Mouse (Mus musculus) forebrain, embryonic 13.5 days (tissue): ENCODE data around the gene Gpx3. TPM values are rescaled to one million over a fixed set of nuclear protein-coding genes. Genes with fewer than 3 reads are reported as not detected.
"Not testable (repeated sequence)": the region's sequence is repeated elsewhere in the genome, so short reads cannot be mapped to it uniquely, and the experiment has no call there.

Source experiments
- ATAC-seq: fragments of 200-750 bp; cut with Nextera tagmentation; 2 replicates; pipeline ENCODE4 v1.8.0; 2017
- H3K27ac ChIP-seq: fragments of 300-500 bp; sonication (generic); 2 replicates; pipeline ENCODE4 v1.5.1; 2015; ENCODE audit warnings: inconsistent platforms, mild to moderate bottlenecking, moderate library complexity
- H3K27me3 ChIP-seq: fragments of 300-500 bp; sonication (generic); 2 replicates; pipeline ENCODE4 v1.6.1; 2015; ENCODE audit warnings: mild to moderate bottlenecking, inconsistent platforms
- H3K36me3 ChIP-seq: fragments of 300-500 bp; sonication (generic); 2 replicates; pipeline ENCODE4 v1.6.1; 2015; ENCODE audit warnings: mild to moderate bottlenecking, inconsistent platforms; ENCODE audit not compliant: poor library complexity, severe bottlenecking
- H3K4me1 ChIP-seq: fragments of 300-500 bp; sonication (generic); 2 replicates; pipeline ENCODE4 v1.6.1; 2015; ENCODE audit warnings: inconsistent platforms
- H3K4me2 ChIP-seq: fragments of 300-500 bp; sonication (generic); 2 replicates; pipeline ENCODE4 v1.6.1; 2015; ENCODE audit warnings: inconsistent platforms, mild to moderate bottlenecking, moderate library complexity
- H3K4me3 ChIP-seq: fragments of 300-500 bp; sonication (generic); 2 replicates; pipeline ENCODE4 v1.5.1; 2015; ENCODE audit warnings: mild to moderate bottlenecking, inconsistent platforms
- H3K9ac ChIP-seq: fragments of 300-500 bp; sonication (generic); 2 replicates; pipeline ENCODE4 v1.6.1; 2015; ENCODE audit warnings: mild to moderate bottlenecking, inconsistent platforms
- H3K9me3 ChIP-seq: fragments of 300-500 bp; sonication (generic); replicated peaks from 2 replicates; pipeline ENCODE4 v1.6.1; 2016; ENCODE audit warnings: inconsistent platforms
- WGBS: fragments of 180-500 bp; shearing (Covaris S2); methylation state at CpG from one replicate; pipeline ENCODE4 v1.1.7; 2015; 5-methylcytosine and 5-hydroxymethylcytosine counted together
- polyA plus RNA-seq: library from polyadenylated mRNA; unstranded; fragments of >200 nt; fragmentation: Nextera tagmentation; extraction: Ambion mirVana; gene quantifications from 2 replicates; pipeline ENCODE4 v1.2.1, GENCODE M21; 2015

Gene Gpx3
- polyA plus RNA-seq, 1 experiment from 2014 or later = 17.9 TPM

DNA sequence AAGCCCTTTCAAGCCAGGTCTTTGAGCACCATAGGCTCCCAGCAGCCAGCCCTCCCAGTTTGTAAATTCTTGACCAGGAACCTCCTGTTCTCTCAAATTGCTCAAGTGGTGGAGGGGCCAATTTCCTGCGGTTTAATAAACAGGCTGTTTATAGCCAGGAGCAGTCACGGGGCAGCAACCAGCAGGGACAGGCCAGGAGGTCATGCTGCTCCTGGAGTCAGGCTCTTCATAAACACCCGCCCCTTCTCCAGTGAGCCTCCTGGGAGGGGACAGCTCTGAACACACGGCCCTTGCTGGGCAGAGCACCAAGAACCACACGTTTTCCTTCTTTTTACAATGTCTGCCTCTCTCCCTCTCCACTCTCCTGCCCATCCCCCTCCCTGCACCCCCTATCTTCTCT is 17.3 kb upstream of the Gpx3 start:
- no peaks in the 10 kb centered on the region for H3K9me3 ChIP-seq
- no peak for ATAC-seq
- no peaks in the 10 kb centered on the region for H3K36me3 ChIP-seq
- no peak overlapping the region for H3K4me3 ChIP-seq
- no peak overlapping the region for H3K9ac ChIP-seq
- H3K4me1 ChIP-seq = no peaks in the 10 kb centered on the region
- no peak overlapping the region for H3K4me2 ChIP-seq
- no peak overlapping the region for H3K27ac ChIP-seq
- H3K27me3 ChIP-seq = no peaks in the 10 kb centered on the region
- 37% methylated on average over 5 of the region's 5 CpGs for WGBS

DNA sequence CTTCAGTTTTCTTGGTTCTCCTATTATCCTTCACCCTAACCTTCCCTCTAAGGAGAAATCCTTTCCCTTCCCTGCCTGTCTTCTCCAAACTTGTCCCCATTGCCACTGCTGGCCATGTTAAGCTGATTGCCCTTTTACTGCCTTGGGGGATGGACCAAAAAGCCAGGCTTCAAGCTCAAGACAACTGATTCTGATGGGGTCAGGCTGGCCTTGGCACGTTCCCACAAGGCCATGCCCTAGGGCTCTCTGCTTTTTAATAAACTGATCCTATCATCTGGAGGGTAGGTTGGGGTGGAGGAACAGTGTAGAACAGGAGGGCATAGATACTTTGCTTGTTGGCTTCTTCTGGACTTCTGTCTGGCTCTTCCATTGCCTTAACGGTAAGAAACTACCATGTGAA is 16.8 kb upstream of the Gpx3 start:
- no peaks in the 10 kb centered on the region for H3K9me3 ChIP-seq
- no peaks in the 10 kb centered on the region for H3K4me1 ChIP-seq
- no peaks in the 10 kb centered on the region for H3K36me3 ChIP-seq
- H3K27ac ChIP-seq = no peak overlapping the region
- no peak overlapping the region for H3K4me2 ChIP-seq
- no peak for ATAC-seq
- 89% methylated on average over 2 of the region's 2 CpGs for WGBS
- H3K27me3 ChIP-seq = no peaks in the 10 kb centered on the region
- no peak overlapping the region for H3K9ac ChIP-seq
- no peak overlapping the region for H3K4me3 ChIP-seq

GRCm38 (mm10) chr11:54887927-54888326 is 14.3 kb upstream of the Gpx3 start:
- H3K9ac ChIP-seq = no peak overlapping the region
- no peak overlapping the region for H3K4me3 ChIP-seq
- no peaks in the 10 kb centered on the region for H3K36me3 ChIP-seq
- ATAC-seq = no peak
- H3K27ac ChIP-seq = no peak overlapping the region
- H3K9me3 ChIP-seq = no peaks in the 10 kb centered on the region
- WGBS = 91% methylated on average over 6 of the region's 6 CpGs
- no peaks in the 10 kb centered on the region for H3K4me1 ChIP-seq
- H3K4me2 ChIP-seq = no peak overlapping the region
- no peaks in the 10 kb centered on the region for H3K27me3 ChIP-seq

GRCm38 (mm10) chr11:54891341-54891740 is 10.9 kb upstream of the Gpx3 start:
- 84% methylated on average over 5 of the region's 5 CpGs for WGBS
- H3K27me3 ChIP-seq = no peaks in the 10 kb centered on the region

DNA sequence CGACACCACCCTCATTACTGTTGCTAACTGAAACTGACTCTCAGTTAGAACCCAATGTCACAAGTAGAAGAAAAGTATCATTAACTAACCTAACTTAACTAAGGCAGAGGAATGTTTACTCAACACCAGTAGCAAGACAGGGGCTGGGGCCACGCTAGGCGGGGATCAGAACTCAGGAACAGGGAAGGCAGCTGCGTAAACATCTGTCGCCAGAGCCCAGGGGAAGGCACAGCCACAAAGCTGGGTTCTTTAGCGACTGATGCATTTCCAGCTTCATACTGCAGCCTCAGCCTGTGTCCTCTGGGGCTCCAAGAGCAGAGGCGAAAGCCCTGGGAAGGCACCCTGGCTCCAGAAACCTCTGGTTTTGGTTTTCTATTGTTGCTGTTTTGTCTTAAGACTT is 10.2 kb upstream of the Gpx3 start:
- no peak overlapping the region for H3K27ac ChIP-seq
- 63% methylated on average over 7 of the region's 7 CpGs for WGBS
- H3K4me2 ChIP-seq = no peak overlapping the region
- H3K9me3 ChIP-seq = no peaks in the 10 kb centered on the region
- no peak overlapping the region for H3K4me3 ChIP-seq
- ATAC-seq = no peak
- no peaks in the 10 kb centered on the region for H3K27me3 ChIP-seq
- H3K36me3 ChIP-seq = no peaks in the 10 kb centered on the region
- H3K4me1 ChIP-seq = no peaks in the 10 kb centered on the region
- H3K9ac ChIP-seq = no peak overlapping the region

More at GRCm38 (mm10) chr11:54891341-54891740, 10.9 kb upstream of the Gpx3 start:
- Histone ChIP-seq H3K36me3 (no peaks in the 10 kb centered on the region), H3K4me2 (no peak overlapping the region), H3K4me1 (no peaks in the 10 kb centered on the region), H3K9ac (no peak overlapping the region), H3K27ac (no peak overlapping the region), H3K4me3 (no peak overlapping the region), H3K9me3 (no peaks in the 10 kb centered on the region)
- no peak for ATAC-seq

GRCm38 (mm10) chr11:54894589-54894988 is 7.7 kb upstream of the Gpx3 start:
- Histone ChIP-seq H3K27ac (no peak overlapping the region), H3K4me1 (no peaks in the 10 kb centered on the region), H3K4me2 (no peak overlapping the region), H3K4me3 (no peak overlapping the region), H3K9ac (no peak overlapping the region), H3K9me3 (no peaks in the 10 kb centered on the region), H3K36me3 (no peaks in the 10 kb centered on the region), H3K27me3 (no peaks in the 10 kb centered on the region)
- no peak for ATAC-seq
- WGBS = 78% methylated on average over 9 of the region's 9 CpGs

- H3K9ac ChIP-seq, H3K27ac ChIP-seq, H3K4me1 ChIP-seq, H3K4me3 ChIP-seq, H3K36me3 ChIP-seq, H3K4me2 ChIP-seq, H3K9me3 ChIP-seq, H3K27me3 ChIP-seq, ATAC-seq: not testable (repeated sequence)
- WGBS = 89% methylated on average over 3 of the region's 3 CpGs
Measured at GRCm38 (mm10) chr11:54896646-54897045, 5.6 kb upstream of the Gpx3 start.

- no peak overlapping the region for H3K4me2 ChIP-seq
- H3K4me1 ChIP-seq = 0 out of 2 replicates have a peak, but pooled peaks cover 3% of the 10 kb centered on the region
- no peaks in the 10 kb centered on the region for H3K27me3 ChIP-seq
- H3K27ac ChIP-seq = no peak overlapping the region
- H3K36me3 ChIP-seq = no peaks in the 10 kb centered on the region
- 49% methylated on average over 5 of the region's 5 CpGs for WGBS
- H3K4me3 ChIP-seq = no peak overlapping the region
- H3K9me3 ChIP-seq = no peaks in the 10 kb centered on the region
- ATAC-seq = no peak
- no peak overlapping the region for H3K9ac ChIP-seq
Measured at GRCm38 (mm10) chr11:54897470-54897869, 4.8 kb upstream of the Gpx3 start.

GRCm38 (mm10) chr11:54899657-54900056 is 2.6 kb upstream of the Gpx3 start:
- Histone ChIP-seq H3K27me3 (no peaks in the 10 kb centered on the region), H3K36me3 (no peaks in the 10 kb centered on the region), H3K9ac (no peak overlapping the region), H3K4me3 (no peak overlapping the region), H3K9me3 (no peaks in the 10 kb centered on the region), H3K4me1 (peaks cover 12% of the 10 kb centered on the region; the same call in 1 of the 2 replicates), H3K4me2 (no peak overlapping the region), H3K27ac (no peak overlapping the region)
- 90% methylated on average over 4 of the region's 4 CpGs for WGBS
- no peak for ATAC-seq

DNA sequence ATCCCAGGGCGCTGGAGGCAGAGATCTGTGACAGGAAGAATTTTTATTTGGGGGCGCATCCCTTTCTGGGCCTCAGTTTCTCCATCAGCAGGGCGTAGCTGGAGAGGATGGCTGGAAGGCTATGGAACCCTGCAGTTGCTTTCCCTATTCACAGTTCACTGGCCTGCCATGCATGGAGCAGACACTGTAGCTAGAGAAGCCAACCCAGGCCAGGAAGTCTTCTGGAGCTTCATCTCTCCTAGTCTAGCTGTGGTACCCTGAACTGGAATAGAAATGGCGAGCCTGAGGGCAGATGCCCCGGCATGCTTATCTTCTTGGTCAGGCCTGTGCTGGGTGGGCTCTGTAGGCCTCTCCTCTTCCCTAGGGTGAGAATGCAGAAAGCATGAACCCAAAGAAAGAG is 1.1 kb downstream of the Gpx3 start:
- Histone ChIP-seq H3K4me3 (peak overlapping the region; percentile 49), H3K27me3 (no peaks in the 10 kb centered on the region), H3K27ac (no peak overlapping the region), H3K9ac (peak overlapping the region; percentile 65; the same call in 1 of the 2 replicates), H3K4me1 (peaks cover 12% of the 10 kb centered on the region; the same call in 1 of the 2 replicates), H3K4me2 (peak overlapping the region; percentile 90), H3K9me3 (no peaks in the 10 kb centered on the region), H3K36me3 (no peaks in the 10 kb centered on the region)
- no peak for ATAC-seq
- 75% methylated on average over 5 of the region's 5 CpGs for WGBS

GRCm38 (mm10) chr11:54903940-54904706 is 1.9 kb downstream of the Gpx3 start:
- H3K4me2 ChIP-seq = no peak overlapping the region
- no peaks in the 10 kb centered on the region for H3K27me3 ChIP-seq
- peaks cover 12% of the 10 kb centered on the region; the same call in 1 of the 2 replicates for H3K4me1 ChIP-seq
- H3K36me3 ChIP-seq = no peaks in the 10 kb centered on the region
- H3K4me3 ChIP-seq = no peak overlapping the region
- H3K27ac ChIP-seq = no peak overlapping the region
- ATAC-seq = no peak
- 65% methylated on average over 4 of the region's 4 CpGs for WGBS
- H3K9me3 ChIP-seq = no peaks in the 10 kb centered on the region
- H3K9ac ChIP-seq = no peak overlapping the region

- Histone ChIP-seq H3K36me3 (peaks cover 2% of the 10 kb centered on the region; the same call in 1 of the 2 replicates), H3K4me2 (no peak overlapping the region), H3K9me3 (no peaks in the 10 kb centered on the region), H3K4me3 (no peak overlapping the region), H3K27me3 (no peaks in the 10 kb centered on the region), H3K27ac (no peak overlapping the region), H3K9ac (no peak overlapping the region), H3K4me1 (peaks cover 12% of the 10 kb centered on the region; the same call in 1 of the 2 replicates)
- no peak for ATAC-seq
- WGBS = 90% methylated on average over 3 of the region's 3 CpGs
Measured at GRCm38 (mm10) chr11:54905086-54905485, 2.8 kb downstream of the Gpx3 start.

GRCm38 (mm10) chr11:54905931-54906330 is 3.7 kb downstream of the Gpx3 start:
- no peak overlapping the region for H3K9ac ChIP-seq
- peaks cover 11% of the 10 kb centered on the region for H3K36me3 ChIP-seq
- no peak overlapping the region for H3K4me3 ChIP-seq
- no peaks in the 10 kb centered on the region for H3K9me3 ChIP-seq
- no peak overlapping the region for H3K4me2 ChIP-seq
- ATAC-seq = no peak
- H3K27me3 ChIP-seq = no peaks in the 10 kb centered on the region
- WGBS = 67% methylated on average over 4 of the region's 4 CpGs
- peaks cover 12% of the 10 kb centered on the region; the same call in 1 of the 2 replicates for H3K4me1 ChIP-seq
- H3K27ac ChIP-seq = no peak overlapping the region
